Mouse (Mus musculus): ENCODE measurements at regions not wholly inside any gene's neighbourhood (a gene's known extent, or its start where the extent isn't known, plus 50 kb on each side); places are given as distances from the start of the nearest gene placed in this dataset.

- TF ChIP-seq GATA1 (IDR thresholded peaks at IDR 0.05; ENCODE audit: low read length), result no peak
- no peak for TF ChIP-seq TAL1 (IDR thresholded peaks at IDR 0.05; ENCODE audit: low read length)
Measured at GRCm38 (mm10) chr14:114662028-114662427, 430.0 kb upstream of the Gpc5 start.

Data from erythroblast, embryonic 14.5 days (primary cell).